ENCODE assay signal across 26 mouse cellular contexts in the genomic region with DNA sequence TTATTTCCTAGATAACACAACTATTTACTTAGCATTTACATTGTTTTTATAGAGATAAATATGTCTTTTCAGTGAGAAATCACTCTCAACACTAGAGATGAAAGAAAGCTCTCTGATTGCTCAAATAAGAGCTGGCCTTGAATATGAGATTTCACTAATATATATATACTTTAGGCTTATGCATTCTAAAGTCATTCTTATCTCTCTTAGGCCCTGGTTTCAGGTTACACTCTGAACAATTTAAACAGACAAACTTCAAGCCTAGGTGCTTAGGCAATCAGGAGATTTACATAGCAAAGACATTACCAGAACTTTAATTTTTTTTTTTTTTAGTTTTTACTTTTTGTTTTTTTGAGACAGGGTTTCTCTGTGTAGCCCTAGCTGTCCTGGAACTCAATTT.
"Had no signal": no experiment of that assay in that cellular context is flagged by ENCODE, and none has a peak within 500 bp of the region (broad histone marks: within the 10 kb centered on the region; RNA-seq: fewer than 3 reads in every experiment).

No protein-coding gene starts in this region.

- H3K4me3 ChIP-seq: embryonic facial prominence, embryonic 10.5 days; embryonic facial prominence, embryonic 12.5 days; embryonic facial prominence, embryonic 13.5 days; embryonic facial prominence, embryonic 15.5 days; erythroblast, embryonic 14.5 days; forebrain, embryonic 10.5 days; forebrain, embryonic 12.5 days; forebrain, embryonic 13.5 days; forebrain, embryonic 15.5 days; gastrocnemius, adult 2 months; heart, adult 2 months had no signal

- H3K36me3 ChIP-seq: embryonic facial prominence, embryonic 10.5 days; embryonic facial prominence, embryonic 12.5 days; embryonic facial prominence, embryonic 13.5 days; embryonic facial prominence, embryonic 15.5 days; forebrain, embryonic 10.5 days; forebrain, embryonic 12.5 days; forebrain, embryonic 15.5 days had no signal

- H3K4me1 ChIP-seq: embryonic facial prominence, embryonic 13.5 days; embryonic facial prominence, embryonic 15.5 days; forebrain, embryonic 13.5 days; forebrain, embryonic 15.5 days had no signal

- H3K27ac ChIP-seq: embryonic facial prominence, embryonic 10.5 days; embryonic facial prominence, embryonic 12.5 days; embryonic facial prominence, embryonic 13.5 days; embryonic facial prominence, embryonic 15.5 days; forebrain, embryonic 10.5 days; forebrain, embryonic 12.5 days; forebrain, embryonic 13.5 days; forebrain, embryonic 15.5 days; gastrocnemius, adult 2 months; heart, adult 2 months had no signal

- H3K27me3 ChIP-seq: embryonic facial prominence, embryonic 12.5 days; embryonic facial prominence, embryonic 13.5 days; embryonic facial prominence, embryonic 15.5 days; forebrain, embryonic 12.5 days; forebrain, embryonic 13.5 days; forebrain, embryonic 15.5 days had no signal

- H3K9me3 ChIP-seq: embryonic facial prominence, embryonic 10.5 days; embryonic facial prominence, embryonic 12.5 days; embryonic facial prominence, embryonic 13.5 days; embryonic facial prominence, embryonic 15.5 days; forebrain, embryonic 10.5 days; forebrain, embryonic 12.5 days; forebrain, embryonic 13.5 days; forebrain, embryonic 15.5 days had no signal

- DNase-seq: cerebellum, adult 9-10 months; cerebellum, adult 9-11 months; cerebellum, postnatal 10 days; cerebellum, postnatal 14 days; cerebellum, postnatal 25 days; cerebellum, postnatal 36 days; embryo, embryonic 11 days; forebrain, postnatal 0 days; gastrocnemius, adult 2 months; gastrocnemius, postnatal 10 days; gastrocnemius, postnatal 14 days; gastrocnemius, postnatal 25 days; gastrocnemius, postnatal 36 days; heart, adult 18-20 months; heart, adult 2 months had no signal

- ATAC-seq: forebrain, embryonic 13.5 days; forebrain, embryonic 14.5 days; forebrain, embryonic 15.5 days; forebrain, embryonic 16.5 days; forebrain, postnatal 0 days had no signal

- H3K9ac ChIP-seq: embryonic facial prominence, embryonic 12.5 days; embryonic facial prominence, embryonic 13.5 days; embryonic facial prominence, embryonic 15.5 days; forebrain, embryonic 12.5 days; forebrain, embryonic 13.5 days; forebrain, embryonic 15.5 days; forebrain, postnatal 0 days had no signal

- H3K4me2 ChIP-seq: embryonic facial prominence, embryonic 12.5 days; embryonic facial prominence, embryonic 13.5 days; embryonic facial prominence, embryonic 15.5 days; forebrain, embryonic 12.5 days; forebrain, embryonic 13.5 days; forebrain, embryonic 15.5 days had no signal
